20 mouse cellular contexts compared by ENCODE assay signal in genomic region chr4:130270611-130271347, GRCm38 (mm10). TPM values are rescaled to one million over a fixed set of nuclear protein-coding genes. Genes with fewer than 3 reads are reported as not detected.
DNase-seq lines count a peak whose midpoint lies in the region; ATAC-seq and TF ChIP-seq lines count a peak whose summit lies in the region.
"Had no signal": no experiment of that assay in that cellular context is flagged by ENCODE, and none has a peak within 500 bp of the region (broad histone marks: within the 10 kb centered on the region; RNA-seq: fewer than 3 reads in every experiment).

No protein-coding gene starts in this region.

- peak overlapping the region; percentile 35; the same call in 1 of the 2 replicates for H3K27ac ChIP-seq in forebrain, postnatal 0 days (ENCODE audit: low read depth, low read length)
- H3K27ac ChIP-seq: embryonic facial prominence, embryonic 13.5 days; heart, adult 2 months; kidney, postnatal 0 days; limb, embryonic 10.5 days; liver, embryonic 15.5 days; stomach, postnatal 0 days had no signal

- no peak for TF ChIP-seq CTCF in forebrain, postnatal 0 days (IDR thresholded peaks at IDR 0.05; ENCODE audit: low read depth)

- H3K36me3 ChIP-seq in forebrain, postnatal 0 days (ENCODE audit: insufficient read depth), result no peaks in the 10 kb centered on the region
- H3K36me3 ChIP-seq: limb, embryonic 10.5 days; liver, embryonic 15.5 days had no signal

- WGBS in forebrain, postnatal 0 days, result 77% methylated on average over 6 of the region's 6 CpGs

- 0 out of 2 replicates have a peak, but pooled peaks cover 17% of the 10 kb centered on the region for H3K4me1 ChIP-seq in forebrain, postnatal 0 days (ENCODE audit: insufficient read depth)

- no peaks in the 10 kb centered on the region for H3K9me3 ChIP-seq in forebrain, postnatal 0 days (ENCODE audit: low read length)
- H3K9me3 ChIP-seq: embryonic facial prominence, embryonic 13.5 days; limb, embryonic 10.5 days; liver, embryonic 15.5 days had no signal

- H3K9ac ChIP-seq in forebrain, postnatal 0 days, result no peak overlapping the region
- H3K9ac ChIP-seq: embryonic facial prominence, embryonic 13.5 days; liver, embryonic 15.5 days had no signal

- DNase-seq in frontal cortex, adult 2 months (ENCODE audit: extremely low spot score in 1 of 2, low spot score in 1 of 2), result peak; percentile 19 to 62
- no peak for DNase-seq in frontal cortex, postnatal 14 days (ENCODE audit: low spot score in 2 of 2)
- peak; percentile 74 for DNase-seq in right cerebral cortex, adult 18-20 months
- DNase-seq in right cerebral cortex, postnatal 10 days (ENCODE audit: low spot score in 2 of 2), result no peak
- DNase-seq in forebrain, postnatal 0 days, result no peak
- DNase-seq in right cerebral cortex, postnatal 36 days (ENCODE audit: low spot score in 2 of 2), result peak; percentile 34 to 35
- no peak for DNase-seq in adrenal gland, adult 2 months
- DNase-seq: heart, adult 2 months; heart, postnatal 36 days; lung, postnatal 36 days; spleen, adult 18-20 months had no signal

- H3K4me2 ChIP-seq in forebrain, postnatal 0 days (ENCODE audit: low read depth), result no peak overlapping the region
- H3K4me2 ChIP-seq: embryonic facial prominence, embryonic 13.5 days; liver, embryonic 15.5 days had no signal

- H3K4me3 ChIP-seq in forebrain, postnatal 0 days (ENCODE audit: low read depth, low read length), result no peak overlapping the region
- H3K4me3 ChIP-seq: embryonic facial prominence, embryonic 13.5 days; heart, adult 2 months; limb, embryonic 10.5 days; liver, embryonic 15.5 days had no signal

- H3K27me3 ChIP-seq in forebrain, postnatal 0 days (ENCODE audit: insufficient read depth, low read length), result no peaks in the 10 kb centered on the region
- H3K27me3 ChIP-seq: embryonic facial prominence, embryonic 13.5 days had no signal

- no peak for ATAC-seq in forebrain, postnatal 0 days
- ATAC-seq: inflammation-experienced regulatory T-cells, adult 6 months had no signal

RNA-seq across cellular contexts. Expression of gene Serinc2, which starts 8.2 kb away (rescaled TPM):
- polyA plus RNA-seq in frontal cortex, adult 2 months (2012; rRNA removed), result 6.9 and 8.4 TPM in 2 replicates
- 12.7 and 14.0 TPM in 2 replicates for total RNA-seq in forebrain, postnatal 0 days (2014; rRNA removed)
- 22.5 and 24.2 TPM in 2 replicates for polyA plus RNA-seq in forebrain, postnatal 0 days (2015; fragmentation: Nextera tagmentation; extraction: Ambion mirVana)
- 1 to 10 TPM in 1 of 2 experiments, under 1 TPM in 1; 0.93 to 1.0 TPM for total RNA-seq in adrenal gland, adult 2 months (2021)
- 6.2 and 7.1 TPM in 2 replicates for polyA plus RNA-seq in adrenal gland, adult 2 months (2012; rRNA removed)
- total RNA-seq: monocyte, adult 5-6 weeks had no signal

RNA-seq across cellular contexts. Expression of gene Fabp3, which starts 37.6 kb away (rescaled TPM):
- polyA plus RNA-seq in frontal cortex, adult 2 months (2012; rRNA removed), result 248 and 255 TPM in 2 replicates
- total RNA-seq in forebrain, postnatal 0 days (2014; rRNA removed), result 129 and 201 TPM in 2 replicates
- polyA plus RNA-seq in forebrain, postnatal 0 days (2015; fragmentation: Nextera tagmentation; extraction: Ambion mirVana), result 318 and 358 TPM in 2 replicates
- 100 to 1,000 TPM in 1 of 2 experiments, 10 to 100 TPM in 1; 51.1 to 150 TPM for total RNA-seq in adrenal gland, adult 2 months (2021)
- polyA plus RNA-seq in adrenal gland, adult 2 months (2012; rRNA removed), result 19.0 and 24.8 TPM in 2 replicates

RNA-seq across cellular contexts. Expression of gene Gm10570, which starts 37.7 kb away (rescaled TPM):
- polyA plus RNA-seq in frontal cortex, adult 2 months (2012; rRNA removed), result 1.2 and 2.3 TPM in 2 replicates
- 1.1 and 1.8 TPM in 2 replicates for total RNA-seq in forebrain, postnatal 0 days (2014; rRNA removed)
- polyA plus RNA-seq in forebrain, postnatal 0 days (2015; fragmentation: Nextera tagmentation; extraction: Ambion mirVana), result 1.0 and 1.2 TPM in 2 replicates
- not detected for total RNA-seq in adrenal gland, adult 2 months (2021)
- 0.34 and 0.64 TPM in 2 replicates for polyA plus RNA-seq in adrenal gland, adult 2 months (2012; rRNA removed)
- total RNA-seq: adrenal gland, postnatal 36 days; heart, adult 2 months; monocyte, adult 5-6 weeks had no signal
- polyA plus RNA-seq: embryonic facial prominence, embryonic 13.5 days; inflammation-experienced regulatory T-cells, adult 6 months; limb, embryonic 10.5 days; liver, embryonic 15.5 days; stomach, postnatal 0 days had no signal

RNA-seq across cellular contexts. Expression of gene Gm853, which starts 48.6 kb away (rescaled TPM):
- polyA plus RNA-seq in frontal cortex, adult 2 months (2012; rRNA removed), result not detected in 2 replicates
- total RNA-seq in forebrain, postnatal 0 days (2014; rRNA removed), result 0.08 TPM in 1 of 2 replicates, not detected in the other
- 0.08 and 0.28 TPM in 2 replicates for polyA plus RNA-seq in forebrain, postnatal 0 days (2015; fragmentation: Nextera tagmentation; extraction: Ambion mirVana)
- not detected for total RNA-seq in adrenal gland, adult 2 months (2021)
- not detected in 2 replicates for polyA plus RNA-seq in adrenal gland, adult 2 months (2012; rRNA removed)
- total RNA-seq: adrenal gland, postnatal 36 days; gastrocnemius, adult 18-20 months; heart, adult 2 months; heart, postnatal 36 days; monocyte, adult 5-6 weeks had no signal
- polyA plus RNA-seq: embryonic facial prominence, embryonic 13.5 days; heart, adult 2 months; inflammation-experienced regulatory T-cells, adult 6 months; limb, embryonic 10.5 days; liver, embryonic 15.5 days; stomach, postnatal 0 days had no signal

Comparison
In these comparisons a context has a peak if more than half of its experiments do, and no peak if none do; other contexts are left out.
1. DNase-seq: peak in frontal cortex, adult 2 months (2 of 2), right cerebral cortex, adult 18-20 months (single experiment) and right cerebral cortex, postnatal 36 days (2 of 2); none in frontal cortex, postnatal 14 days (0 of 2), right cerebral cortex, postnatal 10 days (0 of 2), forebrain, postnatal 0 days (single experiment) and adrenal gland, adult 2 months (single experiment).